Mouse (Mus musculus) hindbrain, embryonic 12.5 days (tissue): Measurements from ENCODE around the gene Sgtb. TPM values are rescaled to one million over a fixed set of nuclear protein-coding genes. Genes with fewer than 3 reads are reported as not detected.

Experiments used
- ATAC-seq: fragments of 200-750 bp; cut with Nextera tagmentation; 2 replicates; pipeline ENCODE4 v1.8.0; 2017; ENCODE audit warnings: moderate TSS enrichment; ENCODE audit not compliant: low FRiP score
- H3K27ac ChIP-seq: fragments of 300-500 bp; sonication (generic); 2 replicates; pipeline ENCODE4 v1.5.1; 2016; ENCODE audit warnings: mild to moderate bottlenecking
- H3K27me3 ChIP-seq: fragments of 300-500 bp; sonication (generic); 2 replicates; pipeline ENCODE4 v1.6.1; 2016; ENCODE audit warnings: mild to moderate bottlenecking
- H3K36me3 ChIP-seq: fragments of 300-500 bp; sonication (generic); 2 replicates; pipeline ENCODE4 v1.6.1; 2016; ENCODE audit warnings: mild to moderate bottlenecking
- H3K4me1 ChIP-seq: fragments of 300-500 bp; sonication (generic); 2 replicates; pipeline ENCODE4 v1.6.1; 2016
- H3K4me2 ChIP-seq: fragments of 300-500 bp; sonication (generic); replicated peaks from 2 replicates; pipeline ENCODE4 v1.6.1; 2016; ENCODE audit warnings: mild to moderate bottlenecking
- H3K4me3 ChIP-seq: fragments of 300-500 bp; sonication (generic); 2 replicates; pipeline ENCODE4 v1.5.1; 2016; ENCODE audit warnings: mild to moderate bottlenecking
- H3K9ac ChIP-seq: fragments of 300-500 bp; sonication (generic); 2 replicates; pipeline ENCODE4 v1.6.1; 2016; ENCODE audit warnings: mild to moderate bottlenecking, moderate library complexity
- H3K9me3 ChIP-seq: fragments of 300-500 bp; sonication (generic); replicated peaks from 2 replicates; pipeline ENCODE4 v1.6.1; 2016; ENCODE audit warnings: mild to moderate bottlenecking
- WGBS: fragments of 180-500 bp; shearing (Covaris S2); methylation state at CpG from one replicate; pipeline ENCODE4 v1.1.7; 2016; 5-methylcytosine and 5-hydroxymethylcytosine counted together
- polyA plus RNA-seq: library from polyadenylated mRNA; unstranded; fragments of >200 nt; fragmentation: Nextera tagmentation; extraction: Ambion mirVana; gene quantifications from 2 replicates; pipeline ENCODE4 v1.2.1, GENCODE M21; 2016

The Sgtb gene
- polyA plus RNA-seq, 1 experiment from 2014 or later, result 26.9 TPM

- H3K27me3 ChIP-seq, result no peaks in the 10 kb centered on the region
- no peak overlapping the region for H3K4me3 ChIP-seq
- 94% methylated on average over 7 of the region's 7 CpGs for WGBS
- H3K27ac ChIP-seq, result no peak overlapping the region
- H3K4me2 ChIP-seq, result no peak overlapping the region
- H3K9me3 ChIP-seq, result no peaks in the 10 kb centered on the region
- H3K9ac ChIP-seq, result no peak overlapping the region
- H3K36me3 ChIP-seq, result peaks cover 39% of the 10 kb centered on the region
- no peak for ATAC-seq
- no peaks in the 10 kb centered on the region for H3K4me1 ChIP-seq
Observed at GRCm38 (mm10) chr13:104155106-104155505, 45.6 kb downstream of the Sgtb start.

- Histone ChIP-seq H3K9me3 (no peaks in the 10 kb centered on the region), H3K4me1 (no peaks in the 10 kb centered on the region), H3K4me2 (no peak overlapping the region), H3K9ac (no peak overlapping the region), H3K27me3 (no peaks in the 10 kb centered on the region), H3K27ac (no peak overlapping the region), H3K36me3 (peaks cover 44% of the 10 kb centered on the region), H3K4me3 (no peak overlapping the region)
- 89% methylated on average over 1 of the region's 1 CpGs for WGBS
- ATAC-seq, result no peak
Observed at GRCm38 (mm10) chr13:104155686-104156085, 46.1 kb downstream of the Sgtb start.

GRCm38 (mm10) chr13:104171711-104172110 is 62.2 kb downstream of the Sgtb start:
- H3K9ac ChIP-seq, result no peak overlapping the region
- 93% methylated on average over 5 of the region's 5 CpGs for WGBS
- no peak for ATAC-seq
- H3K4me1 ChIP-seq, result peaks cover 3% of the 10 kb centered on the region
- no peak overlapping the region for H3K4me2 ChIP-seq
- H3K4me3 ChIP-seq, result no peak overlapping the region
- H3K27ac ChIP-seq, result no peak overlapping the region
- peaks cover 5% of the 10 kb centered on the region for H3K9me3 ChIP-seq
- peaks cover 18% of the 10 kb centered on the region for H3K36me3 ChIP-seq
- H3K27me3 ChIP-seq, result no peaks in the 10 kb centered on the region

GRCm38 (mm10) chr13:104172498-104172897 is 63.0 kb downstream of the Sgtb start:
- Histone ChIP-seq H3K9ac (no peak overlapping the region), H3K36me3 (peaks cover 18% of the 10 kb centered on the region), H3K27me3 (no peaks in the 10 kb centered on the region), H3K4me2 (no peak overlapping the region), H3K27ac (no peak overlapping the region), H3K9me3 (peaks cover 5% of the 10 kb centered on the region), H3K4me1 (peaks cover 7% of the 10 kb centered on the region), H3K4me3 (no peak overlapping the region)
- no peak for ATAC-seq

GRCm38 (mm10) chr13:104176874-104177273 is 67.3 kb downstream of the Sgtb start:
- WGBS, result 82% methylated on average over 3 of the region's 3 CpGs
- Histone ChIP-seq H3K27ac (no peak overlapping the region), H3K9ac (no peak overlapping the region; the same call in 1 of the 2 replicates), H3K27me3 (no peaks in the 10 kb centered on the region), H3K4me1 (peaks cover 10% of the 10 kb centered on the region), H3K4me3 (peak overlapping the region; percentile 19), H3K36me3 (peaks cover 3% of the 10 kb centered on the region), H3K4me2 (peak overlapping the region; percentile 80), H3K9me3 (no peaks in the 10 kb centered on the region)
- no peak for ATAC-seq

- H3K27ac ChIP-seq, result peak within 1 kb of the TSS; percentile 79
- ATAC-seq, result peak; percentile 94
- H3K4me3 ChIP-seq, result peak within 1 kb of the TSS; percentile 87
- WGBS, result under 1% methylated on average over 32 of the region's 32 CpGs
- H3K9ac ChIP-seq, result peak within 1 kb of the TSS; percentile 85
- H3K4me1 ChIP-seq, result peaks cover 10% of the 10 kb centered on the region
- H3K36me3 ChIP-seq, result peaks cover 3% of the 10 kb centered on the region
- H3K4me2 ChIP-seq, result peak within 1 kb of the TSS; percentile 80
- H3K27me3 ChIP-seq, result no peaks in the 10 kb centered on the region
- H3K9me3 ChIP-seq, result no peaks in the 10 kb centered on the region
Observed at GRCm38 (mm10) chr13:104177796-104178649, 68.5 kb downstream of the Sgtb start, which contains the start of gene Trappc13. Gene Trappc13, minus strand, starts transcription at chr13:104178469.

- peaks cover 3% of the 10 kb centered on the region for H3K36me3 ChIP-seq
- peaks cover 10% of the 10 kb centered on the region for H3K4me1 ChIP-seq
- H3K27me3 ChIP-seq, result no peaks in the 10 kb centered on the region
- H3K27ac ChIP-seq, result peak within 1 kb of the TSS; percentile 79
- peak; percentile 99 for ATAC-seq
- no peaks in the 10 kb centered on the region for H3K9me3 ChIP-seq
- H3K9ac ChIP-seq, result peak within 1 kb of the TSS; percentile 85
- H3K4me3 ChIP-seq, result peak within 1 kb of the TSS; percentile 87
- under 1% methylated on average over 38 of the region's 38 CpGs for WGBS
- H3K4me2 ChIP-seq, result peak within 1 kb of the TSS; percentile 80
Observed at GRCm38 (mm10) chr13:104178650-104179121, 69.1 kb downstream of the Sgtb start, which contains the start of gene Trim23. Gene Trim23, plus strand, starts transcription at chr13:104178797.

- Histone ChIP-seq H3K9ac (peak overlapping the region; percentile 85), H3K4me2 (peak overlapping the region; percentile 61), H3K9me3 (no peaks in the 10 kb centered on the region), H3K27me3 (no peaks in the 10 kb centered on the region), H3K27ac (peak overlapping the region; percentile 79), H3K36me3 (peaks cover 6% of the 10 kb centered on the region), H3K4me3 (peak overlapping the region; percentile 87), H3K4me1 (peaks cover 10% of the 10 kb centered on the region)
- ATAC-seq, result 0 out of 2 replicates have a peak, but pooled peaks have one; percentile 9
- 24% methylated on average over 13 of the region's 13 CpGs for WGBS
Observed at GRCm38 (mm10) chr13:104179176-104179888, 69.8 kb downstream of the Sgtb start.

- Histone ChIP-seq H3K9me3 (no peaks in the 10 kb centered on the region), H3K27ac (no peak overlapping the region), H3K9ac (no peak overlapping the region), H3K36me3 (peaks cover 35% of the 10 kb centered on the region), H3K27me3 (no peaks in the 10 kb centered on the region), H3K4me3 (no peak overlapping the region), H3K4me1 (no peaks in the 10 kb centered on the region), H3K4me2 (no peak overlapping the region)
- no peak for ATAC-seq
- WGBS, result 89% methylated on average over 4 of the region's 4 CpGs
Observed at GRCm38 (mm10) chr13:104187357-104187756, 77.8 kb downstream of the Sgtb start.

Other genes with a start within 250 kb of the Sgtb start
- 23.6 and 23.7 TPM in 2 replicates for gene Erbin, start 189.2 kb upstream of the Sgtb start, polyA plus RNA-seq
- gene Nln, start 127 bp upstream of the Sgtb start, polyA plus RNA-seq, result 29.2 and 31.2 TPM in 2 replicates
- gene Trappc13, start 68.7 kb downstream of the Sgtb start, polyA plus RNA-seq, result 73.4 and 77.6 TPM in 2 replicates
- gene Trim23, start 69.1 kb downstream of the Sgtb start, polyA plus RNA-seq, result 28.1 and 31.4 TPM in 2 replicates
- 43.1 and 46.2 TPM in 2 replicates for gene Cenpk, start 118.9 kb downstream of the Sgtb start, polyA plus RNA-seq
- 13.1 and 13.6 TPM in 2 replicates for gene Ppwd1, start 119.1 kb downstream of the Sgtb start, polyA plus RNA-seq
- 3.9 and 4.2 TPM in 2 replicates for gene Adamts6, start 178.1 kb downstream of the Sgtb start, polyA plus RNA-seq